Mouse (Mus musculus) cortical plate, adult 2 months (tissue): ENCODE data around the gene Pdk4.

ENCODE experiments used
- CTCF ChIP-seq: fragments of 200-500 bp; IDR thresholded peaks from 2 replicates; pipeline ENCODE4 v1.5.1; 2011; ENCODE audit warnings: mild to moderate bottlenecking, control low read depth, low read length; ENCODE audit not compliant: insufficient read depth; ENCODE audit errors: extremely low read depth
- POLR2A ChIP-seq: fragments of 200-500 bp; IDR thresholded peaks from 2 replicates; pipeline ENCODE4 v1.6.1; 2011; ENCODE audit warnings: mild to moderate bottlenecking, low read length, control low read depth; ENCODE audit not compliant: insufficient read depth; ENCODE audit errors: extremely low read depth

DNA sequence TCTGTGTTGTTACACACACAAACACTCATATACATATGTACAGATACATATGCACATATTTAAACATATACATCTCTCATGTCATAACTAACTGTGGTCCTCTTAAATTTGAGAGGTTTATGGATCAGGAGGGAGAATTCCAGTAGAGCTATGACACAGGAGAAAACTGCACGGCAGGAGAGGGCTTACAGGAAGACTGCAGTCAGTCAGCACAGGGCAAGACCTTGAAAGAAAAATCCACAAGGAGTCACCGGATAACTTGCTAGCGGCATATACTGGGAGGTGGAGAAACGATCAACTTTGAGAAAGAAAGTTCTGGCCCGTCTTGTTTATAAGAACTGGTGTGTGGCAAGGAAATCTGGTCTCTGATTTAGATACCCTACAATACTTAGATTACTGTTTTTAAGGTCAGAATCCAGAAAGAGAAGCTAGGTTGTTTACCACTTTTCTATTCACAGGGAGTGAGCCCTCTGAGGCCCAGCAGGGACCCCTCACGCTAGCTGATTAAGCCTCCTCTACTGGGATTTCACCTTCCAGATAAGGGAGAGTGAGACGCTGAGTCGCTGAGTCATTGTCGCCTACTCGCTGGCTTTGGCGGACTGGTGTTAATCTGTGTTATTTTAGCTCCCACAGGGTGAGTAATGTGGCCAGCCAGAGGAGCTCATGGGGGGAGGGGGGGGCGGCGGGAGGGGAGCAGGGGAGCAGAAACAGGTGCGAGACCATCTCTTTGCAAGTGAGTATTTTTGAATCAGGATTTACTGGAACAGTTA is 53.6 kb downstream of the Pdk4 start:
- TF ChIP-seq CTCF (no peak), POLR2A (no peak)
